Mouse (Mus musculus) midbrain, embryonic 11.5 days (tissue): ENCODE results near the gene Etv1. TPM values are rescaled to one million over a fixed set of nuclear protein-coding genes. Genes with fewer than 3 reads are reported as not detected.

ENCODE experiments used
- ATAC-seq: fragments of 200-750 bp; cut with Nextera tagmentation; 2 replicates; pipeline ENCODE4 v1.8.0; 2017; ENCODE audit warnings: moderate TSS enrichment, moderate library complexity; ENCODE audit not compliant: low FRiP score
- DNase-seq: peaks from one replicate; pipeline ENCODE4 v3.0.0; 2015; ENCODE audit warnings: low spot score; ENCODE audit errors: missing footprints
- H3K27ac ChIP-seq: fragments of 300-500 bp; sonication (generic); 2 replicates; pipeline ENCODE4 v1.5.1; 2014; ENCODE audit warnings: low read depth, low read length
- H3K27me3 ChIP-seq: fragments of 300-500 bp; sonication (generic); 2 replicates; pipeline ENCODE4 v1.6.1; 2014; ENCODE audit warnings: mild to moderate bottlenecking, low read length, moderate library complexity, mixed read lengths; ENCODE audit not compliant: control insufficient read depth, insufficient read depth
- H3K36me3 ChIP-seq: fragments of 300-500 bp; sonication (generic); 2 replicates; pipeline ENCODE4 v1.6.1; 2014; ENCODE audit warnings: mild to moderate bottlenecking, low read length, moderate library complexity, mixed read lengths; ENCODE audit not compliant: control insufficient read depth, insufficient read depth
- H3K4me1 ChIP-seq: fragments of 300-500 bp; sonication (generic); 2 replicates; pipeline ENCODE4 v1.6.1; 2014; ENCODE audit warnings: low read length; ENCODE audit not compliant: control insufficient read depth, insufficient read depth
- H3K4me2 ChIP-seq: fragments of 300-500 bp; sonication (generic); 2 replicates; pipeline ENCODE4 v1.6.1; 2014; ENCODE audit warnings: mild to moderate bottlenecking, moderate library complexity
- H3K4me3 ChIP-seq: fragments of 300-500 bp; sonication (generic); 2 replicates; pipeline ENCODE4 v1.5.1; 2014; ENCODE audit warnings: low read depth, low read length
- H3K9ac ChIP-seq: fragments of 300-500 bp; sonication (generic); 2 replicates; pipeline ENCODE4 v1.6.1; 2014; ENCODE audit warnings: low read length
- H3K9me3 ChIP-seq: fragments of 300-500 bp; sonication (generic); 2 replicates; pipeline ENCODE4 v1.6.1; 2016; ENCODE audit warnings: low read length; ENCODE audit not compliant: control insufficient read depth
- WGBS: fragments of 180-500 bp; shearing (Covaris S2); extraction: QIAGEN DNeasy Blood & Tissue Kit; methylation state at CpG from one replicate; pipeline ENCODE4 v1.1.7; 2014; 5-methylcytosine and 5-hydroxymethylcytosine counted together
- polyA plus RNA-seq: library from polyadenylated mRNA; unstranded; fragments of >200 nt; fragmentation: Nextera tagmentation; extraction: Ambion mirVana; gene quantifications from 2 replicates; pipeline ENCODE4 v1.2.1, GENCODE M21; 2014

Etv1 gene
- polyA plus RNA-seq, 1 experiment from 2014 or later, result 12.7 TPM

- H3K27ac ChIP-seq, result no peak overlapping the region
- WGBS, result under 1% methylated on average over 11 of the region's 11 CpGs
- no peaks in the 10 kb centered on the region for H3K27me3 ChIP-seq
Observed at GRCm38 (mm10) chr12:38780955-38781304, 1.8 kb downstream of the Etv1 start.

GRCm38 (mm10) chr12:38781686-38782085, 2.5 kb downstream of the Etv1 start:
- Histone ChIP-seq H3K4me2 (peak overlapping the region; percentile 89; the same call in 1 of the 2 replicates), H3K9ac (no peak overlapping the region), H3K27ac (no peak overlapping the region), H3K4me3 (no peak overlapping the region), H3K27me3 (no peaks in the 10 kb centered on the region), H3K36me3 (no peaks in the 10 kb centered on the region), H3K9me3 (no peaks in the 10 kb centered on the region), H3K4me1 (peaks cover 2% of the 10 kb centered on the region; the same call in 1 of the 2 replicates)
- WGBS, result 54% methylated on average over 6 of the region's 6 CpGs
- no peak for ATAC-seq
- peak; percentile 69 for DNase-seq

More at GRCm38 (mm10) chr12:38780955-38781304, 1.8 kb downstream of the Etv1 start:
- H3K9me3 ChIP-seq, result no peaks in the 10 kb centered on the region
- no peaks in the 10 kb centered on the region for H3K36me3 ChIP-seq
- peak overlapping the region; percentile 70 for H3K9ac ChIP-seq
- H3K4me1 ChIP-seq, result peaks cover 2% of the 10 kb centered on the region; the same call in 1 of the 2 replicates
- ATAC-seq (no peak), DNase-seq (peak; percentile 87)
- peak overlapping the region; percentile 51 for H3K4me3 ChIP-seq
- peak overlapping the region; percentile 89 for H3K4me2 ChIP-seq

- no peaks in the 10 kb centered on the region for H3K27me3 ChIP-seq
- no peak overlapping the region for H3K27ac ChIP-seq
- H3K4me2 ChIP-seq, result no peak overlapping the region
- ATAC-seq, result no peak
- H3K4me3 ChIP-seq, result no peak overlapping the region
- H3K36me3 ChIP-seq, result no peaks in the 10 kb centered on the region
- no peaks in the 10 kb centered on the region for H3K4me1 ChIP-seq
- H3K9me3 ChIP-seq, result no peaks in the 10 kb centered on the region
- WGBS, result 47% methylated on average over 1 of the region's 1 CpGs
- H3K9ac ChIP-seq, result no peak overlapping the region
- peak; percentile 81 for DNase-seq
Observed at GRCm38 (mm10) chr12:38783291-38783690, 4.1 kb downstream of the Etv1 start.

DNA sequence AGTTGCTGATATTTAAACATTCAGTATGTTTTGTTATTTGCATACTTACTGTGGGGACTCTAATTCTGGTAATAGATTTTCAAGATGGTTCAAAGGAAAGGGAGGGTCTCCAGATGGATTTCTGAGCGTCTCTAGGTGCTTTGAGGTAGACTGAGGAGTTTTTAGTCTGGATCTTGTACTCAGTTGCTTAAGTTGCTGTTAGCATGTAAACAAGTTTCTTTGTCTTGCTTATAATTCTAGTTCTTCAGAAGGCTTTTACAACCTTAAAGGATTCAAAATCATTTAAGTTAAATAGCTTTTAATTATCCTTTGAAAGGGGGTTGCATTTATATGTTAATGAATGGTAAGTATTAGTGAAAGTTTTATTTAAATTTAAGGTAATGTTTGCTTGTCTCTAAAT, 5.0 kb downstream of the Etv1 start:
- Histone ChIP-seq H3K4me3 (no peak overlapping the region), H3K9ac (no peak overlapping the region), H3K4me2 (no peak overlapping the region), H3K27me3 (no peaks in the 10 kb centered on the region), H3K27ac (no peak overlapping the region), H3K9me3 (no peaks in the 10 kb centered on the region), H3K4me1 (no peaks in the 10 kb centered on the region), H3K36me3 (no peaks in the 10 kb centered on the region)
- 10% methylated on average over 1 of the region's 1 CpGs for WGBS
- ATAC-seq (no peak), DNase-seq (no peak)

GRCm38 (mm10) chr12:38786571-38786970, 7.4 kb downstream of the Etv1 start:
- H3K9ac ChIP-seq, result no peak overlapping the region
- no peak overlapping the region for H3K4me3 ChIP-seq
- no peaks in the 10 kb centered on the region for H3K4me1 ChIP-seq
- H3K9me3 ChIP-seq, result no peaks in the 10 kb centered on the region
- H3K36me3 ChIP-seq, result no peaks in the 10 kb centered on the region
- 89% methylated on average over 4 of the region's 4 CpGs for WGBS
- ATAC-seq, result no peak
- no peaks in the 10 kb centered on the region for H3K27me3 ChIP-seq
- H3K4me2 ChIP-seq, result no peak overlapping the region
- no peak for DNase-seq
- no peak overlapping the region for H3K27ac ChIP-seq

GRCm38 (mm10) chr12:38787704-38788103, 8.5 kb downstream of the Etv1 start:
- Histone ChIP-seq H3K4me1 (no peaks in the 10 kb centered on the region), H3K27me3 (no peaks in the 10 kb centered on the region)
- WGBS, result 78% methylated on average over 3 of the region's 3 CpGs

GRCm38 (mm10) chr12:38788621-38789020, 9.4 kb downstream of the Etv1 start:
- H3K27me3 ChIP-seq, result no peaks in the 10 kb centered on the region
- no peak overlapping the region for H3K9ac ChIP-seq
- no peak overlapping the region for H3K4me2 ChIP-seq
- ATAC-seq, result no peak
- WGBS, result 61% methylated on average over 6 of the region's 6 CpGs
- H3K9me3 ChIP-seq, result no peaks in the 10 kb centered on the region
- no peak overlapping the region for H3K4me3 ChIP-seq
- no peak for DNase-seq
- H3K36me3 ChIP-seq, result no peaks in the 10 kb centered on the region
- no peak overlapping the region for H3K27ac ChIP-seq
- no peaks in the 10 kb centered on the region for H3K4me1 ChIP-seq

More at GRCm38 (mm10) chr12:38787704-38788103, 8.5 kb downstream of the Etv1 start:
- Histone ChIP-seq H3K4me2 (no peak overlapping the region), H3K36me3 (no peaks in the 10 kb centered on the region), H3K27ac (no peak overlapping the region), H3K9ac (no peak overlapping the region), H3K9me3 (no peaks in the 10 kb centered on the region), H3K4me3 (no peak overlapping the region)
- no peak for DNase-seq
- no peak for ATAC-seq

DNA sequence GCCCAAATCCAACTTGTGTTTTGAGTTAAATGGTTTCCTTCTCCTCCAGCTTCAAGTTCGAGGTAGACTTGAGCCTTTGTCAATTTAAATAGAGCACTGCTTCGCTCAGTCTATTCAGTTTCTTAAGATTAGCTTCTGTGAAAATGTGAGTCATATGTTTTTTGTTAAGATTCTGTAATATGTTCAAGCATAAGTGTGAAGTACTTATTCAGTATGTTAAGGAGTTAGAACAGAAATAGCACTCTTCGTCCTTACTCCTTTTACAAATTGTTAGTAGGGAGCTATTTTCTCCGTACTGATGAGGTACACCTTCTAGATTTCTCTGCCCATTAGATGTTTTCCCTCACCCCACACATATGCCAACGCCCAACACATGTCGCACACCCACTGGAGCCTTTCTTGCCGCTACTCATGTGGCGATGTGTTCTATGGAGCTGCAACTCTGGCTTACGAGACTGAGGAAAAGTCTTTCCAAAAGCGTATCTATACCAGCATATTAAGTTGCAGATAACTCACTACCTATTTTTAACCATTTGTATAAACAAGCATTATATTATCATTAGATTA, 10.7 kb downstream of the Etv1 start:
- Histone ChIP-seq H3K4me1 (no peaks in the 10 kb centered on the region), H3K4me3 (no peak overlapping the region), H3K4me2 (no peak overlapping the region), H3K36me3 (no peaks in the 10 kb centered on the region), H3K9me3 (no peaks in the 10 kb centered on the region), H3K27ac (no peak overlapping the region), H3K9ac (no peak overlapping the region), H3K27me3 (no peaks in the 10 kb centered on the region)
- 93% methylated on average over 10 of the region's 10 CpGs for WGBS
- no peak for ATAC-seq
- no peak for DNase-seq

GRCm38 (mm10) chr12:38793076-38793475, 13.9 kb downstream of the Etv1 start:
- no peak for ATAC-seq

More at GRCm38 (mm10) chr12:38793076-38793475, 13.9 kb downstream of the Etv1 start:
- H3K4me2 ChIP-seq, result no peak overlapping the region
- H3K36me3 ChIP-seq, result no peaks in the 10 kb centered on the region
- no peak overlapping the region for H3K27ac ChIP-seq
- H3K9me3 ChIP-seq, result no peaks in the 10 kb centered on the region
- no peak overlapping the region for H3K9ac ChIP-seq
- no peaks in the 10 kb centered on the region for H3K27me3 ChIP-seq
- DNase-seq, result no peak
- H3K4me1 ChIP-seq, result no peaks in the 10 kb centered on the region
- WGBS, result 86% methylated on average over 4 of the region's 4 CpGs
- H3K4me3 ChIP-seq, result no peak overlapping the region
